In genomic region chr7:145159283-145160240, GRCm38 (mm10) we compare ENCODE assay signal across 9 mouse cellular contexts. TPM values are rescaled to one million over a fixed set of nuclear protein-coding genes. Genes with fewer than 3 reads are reported as not detected.
DNase-seq lines count a peak whose midpoint lies in the region; ATAC-seq lines count a peak whose summit lies in the region.
"Had no signal": no experiment of that assay in that cellular context is flagged by ENCODE, and none has a peak within 500 bp of the region (broad histone marks: within the 10 kb centered on the region; RNA-seq: fewer than 3 reads in every experiment).

No protein-coding gene starts in this region.

- H3K27me3 ChIP-seq in hindbrain, embryonic 14.5 days (ENCODE audit: control insufficient read depth, insufficient read depth, low read length): no peaks in the 10 kb centered on the region
- H3K27me3 ChIP-seq in limb, embryonic 12.5 days: no peaks in the 10 kb centered on the region
- H3K27me3 ChIP-seq in neural tube, embryonic 14.5 days (ENCODE audit: control insufficient read depth, insufficient read depth, low read length): no peaks in the 10 kb centered on the region
- no peaks in the 10 kb centered on the region for H3K27me3 ChIP-seq in liver, embryonic 12.5 days (replicated peaks)
- H3K27me3 ChIP-seq: liver, embryonic 13.5 days had no signal

- H3K9me3 ChIP-seq in hindbrain, embryonic 14.5 days (ENCODE audit: control insufficient read depth, low read length): no peaks in the 10 kb centered on the region
- H3K9me3 ChIP-seq in limb, embryonic 12.5 days: no peaks in the 10 kb centered on the region
- no peaks in the 10 kb centered on the region for H3K9me3 ChIP-seq in neural tube, embryonic 14.5 days (ENCODE audit: control insufficient read depth, low read length)
- no peaks in the 10 kb centered on the region for H3K9me3 ChIP-seq in liver, embryonic 12.5 days (replicated peaks)
- H3K9me3 ChIP-seq: liver, embryonic 13.5 days had no signal

- peak overlapping the region; percentile 18; the same call in 1 of the 2 replicates for H3K9ac ChIP-seq in hindbrain, embryonic 14.5 days
- no peak overlapping the region for H3K9ac ChIP-seq in limb, embryonic 12.5 days (replicated peaks)
- no peak overlapping the region for H3K9ac ChIP-seq in neural tube, embryonic 14.5 days (replicated peaks; ENCODE audit: low read depth, low read length)
- H3K9ac ChIP-seq in liver, embryonic 12.5 days: no peak overlapping the region
- H3K9ac ChIP-seq: liver, embryonic 13.5 days had no signal

- H3K36me3 ChIP-seq in hindbrain, embryonic 14.5 days (replicated peaks; ENCODE audit: control insufficient read depth, insufficient read depth): no peaks in the 10 kb centered on the region
- H3K36me3 ChIP-seq in limb, embryonic 12.5 days: no peaks in the 10 kb centered on the region
- no peaks in the 10 kb centered on the region for H3K36me3 ChIP-seq in neural tube, embryonic 14.5 days (ENCODE audit: control insufficient read depth, insufficient read depth, low read length)
- H3K36me3 ChIP-seq in liver, embryonic 12.5 days: no peaks in the 10 kb centered on the region
- H3K36me3 ChIP-seq: liver, embryonic 13.5 days had no signal

- WGBS in hindbrain, embryonic 14.5 days: 15% methylated on average over 13 of the region's 13 CpGs
- 33% methylated on average over 13 of the region's 13 CpGs for WGBS in limb, embryonic 12.5 days
- WGBS in neural tube, embryonic 14.5 days: 6% methylated on average over 13 of the region's 13 CpGs
- 50% methylated on average over 13 of the region's 13 CpGs for WGBS in liver, embryonic 12.5 days (ENCODE audit: insufficient replicate concordance)

- DNase-seq in cerebellum, postnatal 10 days: peak; percentile 75 to 83
- DNase-seq in cerebellum, adult 11 months: no peak
- peak; percentile 75 for DNase-seq in embryo, embryonic 11 days
- DNase-seq in hindbrain, embryonic 14.5 days (ENCODE audit: low spot score): peak; percentile 50
- DNase-seq in gastrocnemius, adult 8-10 months (ENCODE audit: low spot score in 2 of 2): no peak
- DNase-seq: liver, embryonic 13.5 days had no signal

- no peak overlapping the region for H3K27ac ChIP-seq in hindbrain, embryonic 14.5 days
- H3K27ac ChIP-seq in limb, embryonic 12.5 days: peak overlapping the region; percentile 74
- H3K27ac ChIP-seq in neural tube, embryonic 14.5 days (ENCODE audit: low read depth, low read length): no peak overlapping the region
- no peak overlapping the region for H3K27ac ChIP-seq in liver, embryonic 12.5 days
- H3K27ac ChIP-seq: liver, embryonic 13.5 days had no signal

- no peak for ATAC-seq in hindbrain, embryonic 14.5 days (ENCODE audit: low FRiP score)
- peak; percentile 67 for ATAC-seq in limb, embryonic 12.5 days (ENCODE audit: insufficient number of reproducible peaks, insufficient read depth, low FRiP score, low TSS enrichment, low read depth)
- ATAC-seq in neural tube, embryonic 14.5 days (ENCODE audit: low read depth): peak; percentile 86
- no peak for ATAC-seq in liver, embryonic 12.5 days

- H3K4me1 ChIP-seq in hindbrain, embryonic 14.5 days (replicated peaks; ENCODE audit: control insufficient read depth, insufficient read depth, low read length): peaks cover 12% of the 10 kb centered on the region; the same call in 1 of the 2 replicates
- peaks cover 35% of the 10 kb centered on the region for H3K4me1 ChIP-seq in limb, embryonic 12.5 days (replicated peaks)
- peaks cover 15% of the 10 kb centered on the region for H3K4me1 ChIP-seq in neural tube, embryonic 14.5 days (ENCODE audit: control insufficient read depth, insufficient read depth, low read length)
- no peaks in the 10 kb centered on the region for H3K4me1 ChIP-seq in liver, embryonic 12.5 days
- H3K4me1 ChIP-seq: liver, embryonic 13.5 days had no signal

- no peak overlapping the region for H3K4me2 ChIP-seq in hindbrain, embryonic 14.5 days (replicated peaks)
- H3K4me2 ChIP-seq in limb, embryonic 12.5 days: no peak overlapping the region
- no peak overlapping the region for H3K4me2 ChIP-seq in neural tube, embryonic 14.5 days (ENCODE audit: low read depth, low read length)
- no peak overlapping the region for H3K4me2 ChIP-seq in liver, embryonic 12.5 days
- H3K4me2 ChIP-seq: liver, embryonic 13.5 days had no signal

- no peak overlapping the region for H3K4me3 ChIP-seq in hindbrain, embryonic 14.5 days (replicated peaks; ENCODE audit: low read length)
- H3K4me3 ChIP-seq in limb, embryonic 12.5 days (replicated peaks): no peak overlapping the region
- no peak overlapping the region for H3K4me3 ChIP-seq in neural tube, embryonic 14.5 days (ENCODE audit: low read depth, low read length)
- no peak overlapping the region for H3K4me3 ChIP-seq in liver, embryonic 12.5 days
- H3K4me3 ChIP-seq: liver, embryonic 13.5 days had no signal

RNA-seq across cellular contexts. Expression of gene 1810010D01Rik, which starts 48.4 kb away (rescaled TPM):
- polyA plus RNA-seq in hindbrain, embryonic 14.5 days (2014; fragmentation: Nextera tagmentation; extraction: Ambion mirVana): not detected in 2 replicates
- polyA plus RNA-seq in limb, embryonic 12.5 days (2016; fragmentation: Nextera tagmentation; extraction: Ambion mirVana): 0.41 TPM in 1 of 2 replicates, not detected in the other
- polyA plus RNA-seq in neural tube, embryonic 14.5 days (2014; fragmentation: Nextera tagmentation; extraction: Ambion mirVana): 0.31 TPM in 1 of 2 replicates, not detected in the other
- not detected for total RNA-seq in gastrocnemius, adult 8-10 months (2022)
- polyA plus RNA-seq in liver, embryonic 12.5 days (2016; fragmentation: Nextera tagmentation; extraction: Ambion mirVana): 0.30 and 0.38 TPM in 2 replicates

Comparison
In these comparisons a context has a peak if more than half of its experiments do, and no peak if none do; other contexts are left out.
1. DNase-seq: peak in cerebellum, postnatal 10 days (2 of 2), embryo, embryonic 11 days (single experiment) and hindbrain, embryonic 14.5 days (single experiment); none in cerebellum, adult 11 months (single experiment) and gastrocnemius, adult 8-10 months (0 of 2).
2. ATAC-seq: peak in limb, embryonic 12.5 days (single experiment) and neural tube, embryonic 14.5 days (single experiment); none in hindbrain, embryonic 14.5 days (single experiment) and liver, embryonic 12.5 days (single experiment).